Mouse (Mus musculus): ENCODE results near the gene Zmynd12. TPM values are rescaled to one million over a fixed set of nuclear protein-coding genes. Genes with fewer than 3 reads are reported as not detected.

Gene Zmynd12
- polyA plus RNA-seq, 1 experiment from 2014 or later: 0.23 TPM

GRCm38 (mm10) chr4:119460296-119460695 lies 37.7 kb downstream of the Zmynd12 start:
- ATAC-seq (ENCODE audit: low FRiP score): peak; percentile 41; the same call in 1 of the 2 replicates
- Histone ChIP-seq H3K9ac (ENCODE audit: low read depth, low read length) (no peak overlapping the region), H3K36me3 (ENCODE audit: control insufficient read depth, insufficient read depth, low read length) (no peaks in the 10 kb centered on the region), H3K27ac (ENCODE audit: low read depth, low read length) (peak overlapping the region; percentile 51), H3K4me2 (replicated peaks; ENCODE audit: low read depth, low read length) (no peak overlapping the region), H3K4me3 (ENCODE audit: low read depth, low read length) (no peak overlapping the region), H3K9me3 (ENCODE audit: control insufficient read depth, low read length) (no peaks in the 10 kb centered on the region), H3K4me1 (replicated peaks; ENCODE audit: control insufficient read depth, insufficient read depth, low read length) (no peaks in the 10 kb centered on the region), H3K27me3 (ENCODE audit: control insufficient read depth, insufficient read depth, low read length) (no peaks in the 10 kb centered on the region)
- 73% methylated on average over 5 of the region's 5 CpGs for WGBS
- DNase-seq (ENCODE audit: low spot score): peak; percentile 38

- Histone ChIP-seq H3K4me1 (replicated peaks; ENCODE audit: control insufficient read depth, insufficient read depth, low read length) (no peaks in the 10 kb centered on the region), H3K27me3 (ENCODE audit: control insufficient read depth, insufficient read depth, low read length) (no peaks in the 10 kb centered on the region), H3K27ac (ENCODE audit: low read depth, low read length) (peak overlapping the region; percentile 51), H3K9me3 (ENCODE audit: control insufficient read depth, low read length) (no peaks in the 10 kb centered on the region), H3K4me3 (ENCODE audit: low read depth, low read length) (no peak overlapping the region), H3K9ac (ENCODE audit: low read depth, low read length) (no peak overlapping the region), H3K4me2 (replicated peaks; ENCODE audit: low read depth, low read length) (no peak overlapping the region), H3K36me3 (ENCODE audit: control insufficient read depth, insufficient read depth, low read length) (no peaks in the 10 kb centered on the region)
- DNase-seq (ENCODE audit: low spot score): peak; percentile 41
- WGBS: 56% methylated on average over 8 of the region's 8 CpGs
- ATAC-seq (ENCODE audit: low FRiP score): peak; percentile 85
Observed at GRCm38 (mm10) chr4:119460728-119461141, 38.1 kb downstream of the Zmynd12 start.

- no peak overlapping the region for H3K9ac ChIP-seq (ENCODE audit: low read depth, low read length)
- H3K36me3 ChIP-seq (ENCODE audit: control insufficient read depth, insufficient read depth, low read length): no peaks in the 10 kb centered on the region
- H3K4me3 ChIP-seq (ENCODE audit: low read depth, low read length): no peak overlapping the region
- DNase-seq (ENCODE audit: low spot score) (no peak), ATAC-seq (ENCODE audit: low FRiP score) (no peak)
- WGBS: 83% methylated on average over 3 of the region's 3 CpGs
- H3K9me3 ChIP-seq (ENCODE audit: control insufficient read depth, low read length): no peaks in the 10 kb centered on the region
- no peak overlapping the region for H3K4me2 ChIP-seq (replicated peaks; ENCODE audit: low read depth, low read length)
- no peaks in the 10 kb centered on the region for H3K27me3 ChIP-seq (ENCODE audit: control insufficient read depth, insufficient read depth, low read length)
- no peaks in the 10 kb centered on the region for H3K4me1 ChIP-seq (replicated peaks; ENCODE audit: control insufficient read depth, insufficient read depth, low read length)
- H3K27ac ChIP-seq (ENCODE audit: low read depth, low read length): no peak overlapping the region
Observed at GRCm38 (mm10) chr4:119462457-119462856, 39.8 kb downstream of the Zmynd12 start.

GRCm38 (mm10) chr4:119462858-119463755 lies 40.5 kb downstream of the Zmynd12 start:
- Histone ChIP-seq H3K36me3 (ENCODE audit: control insufficient read depth, insufficient read depth, low read length) (no peaks in the 10 kb centered on the region), H3K9me3 (ENCODE audit: control insufficient read depth, low read length) (no peaks in the 10 kb centered on the region), H3K4me1 (replicated peaks; ENCODE audit: control insufficient read depth, insufficient read depth, low read length) (no peaks in the 10 kb centered on the region), H3K27ac (ENCODE audit: low read depth, low read length) (no peak overlapping the region), H3K4me3 (ENCODE audit: low read depth, low read length) (no peak overlapping the region), H3K9ac (ENCODE audit: low read depth, low read length) (no peak overlapping the region), H3K27me3 (ENCODE audit: control insufficient read depth, insufficient read depth, low read length) (no peaks in the 10 kb centered on the region), H3K4me2 (replicated peaks; ENCODE audit: low read depth, low read length) (no peak overlapping the region)
- no peak for DNase-seq (ENCODE audit: low spot score)
- 62% methylated on average over 11 of the region's 11 CpGs for WGBS
- ATAC-seq (ENCODE audit: low FRiP score): no peak

GRCm38 (mm10) chr4:119463756-119464419 lies 41.3 kb downstream of the Zmynd12 start:
- Histone ChIP-seq H3K4me3 (ENCODE audit: low read depth, low read length) (no peak overlapping the region), H3K4me2 (replicated peaks; ENCODE audit: low read depth, low read length) (no peak overlapping the region), H3K9ac (ENCODE audit: low read depth, low read length) (no peak overlapping the region), H3K9me3 (ENCODE audit: control insufficient read depth, low read length) (no peaks in the 10 kb centered on the region), H3K27ac (ENCODE audit: low read depth, low read length) (no peak overlapping the region), H3K27me3 (ENCODE audit: control insufficient read depth, insufficient read depth, low read length) (no peaks in the 10 kb centered on the region), H3K4me1 (replicated peaks; ENCODE audit: control insufficient read depth, insufficient read depth, low read length) (no peaks in the 10 kb centered on the region), H3K36me3 (ENCODE audit: control insufficient read depth, insufficient read depth, low read length) (no peaks in the 10 kb centered on the region)
- DNase-seq (ENCODE audit: low spot score) (no peak), ATAC-seq (ENCODE audit: low FRiP score) (no peak)
- WGBS: 87% methylated on average over 13 of the region's 13 CpGs

GRCm38 (mm10) chr4:119465841-119466240 lies 43.2 kb downstream of the Zmynd12 start:
- DNase-seq (ENCODE audit: low spot score): no peak
- 94% methylated on average over 5 of the region's 5 CpGs for WGBS
- H3K4me2 ChIP-seq (replicated peaks; ENCODE audit: low read depth, low read length): no peak overlapping the region
- H3K4me3 ChIP-seq (ENCODE audit: low read depth, low read length): no peak overlapping the region
- no peak for ATAC-seq (ENCODE audit: low FRiP score)
- H3K4me1 ChIP-seq (replicated peaks; ENCODE audit: control insufficient read depth, insufficient read depth, low read length): no peaks in the 10 kb centered on the region
- H3K27ac ChIP-seq (ENCODE audit: low read depth, low read length): no peak overlapping the region
- no peaks in the 10 kb centered on the region for H3K36me3 ChIP-seq (ENCODE audit: control insufficient read depth, insufficient read depth, low read length)
- H3K9ac ChIP-seq (ENCODE audit: low read depth, low read length): no peak overlapping the region
- no peaks in the 10 kb centered on the region for H3K27me3 ChIP-seq (ENCODE audit: control insufficient read depth, insufficient read depth, low read length)
- H3K9me3 ChIP-seq (ENCODE audit: control insufficient read depth, low read length): no peaks in the 10 kb centered on the region

GRCm38 (mm10) chr4:119467720-119468380 lies 45.2 kb downstream of the Zmynd12 start:
- Histone ChIP-seq H3K27ac (ENCODE audit: low read depth, low read length) (no peak overlapping the region), H3K4me3 (ENCODE audit: low read depth, low read length) (no peak overlapping the region), H3K36me3 (ENCODE audit: control insufficient read depth, insufficient read depth, low read length) (no peaks in the 10 kb centered on the region), H3K9me3 (ENCODE audit: control insufficient read depth, low read length) (no peaks in the 10 kb centered on the region), H3K27me3 (ENCODE audit: control insufficient read depth, insufficient read depth, low read length) (no peaks in the 10 kb centered on the region), H3K4me2 (replicated peaks; ENCODE audit: low read depth, low read length) (no peak overlapping the region), H3K4me1 (replicated peaks; ENCODE audit: control insufficient read depth, insufficient read depth, low read length) (no peaks in the 10 kb centered on the region), H3K9ac (ENCODE audit: low read depth, low read length) (no peak overlapping the region)
- no peak for ATAC-seq (ENCODE audit: low FRiP score)
- 86% methylated on average over 16 of the region's 16 CpGs for WGBS
- DNase-seq (ENCODE audit: low spot score): no peak

- ATAC-seq (ENCODE audit: low FRiP score): no peak
- DNase-seq (ENCODE audit: low spot score): no peak
- no peaks in the 10 kb centered on the region for H3K27me3 ChIP-seq (ENCODE audit: control insufficient read depth, insufficient read depth, low read length)
- H3K27ac ChIP-seq (ENCODE audit: low read depth, low read length): no peak overlapping the region
- H3K9ac ChIP-seq (ENCODE audit: low read depth, low read length): no peak overlapping the region
- no peak overlapping the region for H3K4me2 ChIP-seq (replicated peaks; ENCODE audit: low read depth, low read length)
- no peaks in the 10 kb centered on the region for H3K36me3 ChIP-seq (ENCODE audit: control insufficient read depth, insufficient read depth, low read length)
- no peaks in the 10 kb centered on the region for H3K4me1 ChIP-seq (replicated peaks; ENCODE audit: control insufficient read depth, insufficient read depth, low read length)
- H3K9me3 ChIP-seq (ENCODE audit: control insufficient read depth, low read length): no peaks in the 10 kb centered on the region
- no peak overlapping the region for H3K4me3 ChIP-seq (ENCODE audit: low read depth, low read length)
- 94% methylated on average over 9 of the region's 9 CpGs for WGBS
Observed at GRCm38 (mm10) chr4:119472545-119472944, 49.9 kb downstream of the Zmynd12 start.
